Mouse (Mus musculus) colon, adult 2 months (tissue): ENCODE data around the gene Ankmy1. TPM values are rescaled to one million over a fixed set of nuclear protein-coding genes. Genes with fewer than 3 reads are reported as not detected.

Source experiments
- polyA plus RNA-seq: library from polyadenylated mRNA; depleted of rRNA; stranded (reverse); fragments of >200 nt; gene quantifications from 2 replicates; pipeline ENCODE4 v1.2.3, GENCODE M21; 2012; rRNA removed

The Ankmy1 gene
- 0.03 and 0.07 TPM in 2 replicates for polyA plus RNA-seq

GRCm38 (mm10) chr1:92902786-92903185 is at the start of gene Ankmy1:
Gene Ankmy1, minus strand, starts transcription at chr1:92902906.

GRCm38 (mm10) chr1:92950607-92951006 is 47.9 kb upstream of the Ankmy1 start, which contains the start of gene Gpr35:
Gene Gpr35, plus strand, starts transcription at chr1:92950865.

GRCm38 (mm10) chr1:92934182-92934827 is 31.6 kb upstream of the Ankmy1 start, which contains the start of gene Capn10:
Gene Capn10, plus strand, starts transcription at chr1:92934376.

GRCm38 (mm10) chr1:92910239-92910885 is 7.7 kb upstream of the Ankmy1 start, which contains the start of gene Rnpepl1:
Gene Rnpepl1, plus strand, starts transcription at chr1:92910783.

GRCm38 (mm10) chr1:92906779-92907631 is 4.3 kb upstream of the Ankmy1 start, which contains the start of gene Dusp28:
Gene Dusp28, plus strand, starts transcription at chr1:92906981.

GRCm38 (mm10) chr1:92831188-92832001 is 71.3 kb downstream of the Ankmy1 start, which contains the start of gene Gpc1:
Gene Gpc1, plus strand, starts transcription at chr1:92831645.

Other genes starting within 250 kb of the Ankmy1 start
- 23.0 and 29.9 TPM in 2 replicates for gene Gpc1, start 71.3 kb downstream of the Ankmy1 start, polyA plus RNA-seq
- 33.7 and 37.0 TPM in 2 replicates for gene Dusp28, start 4.1 kb upstream of the Ankmy1 start, polyA plus RNA-seq
- gene Rnpepl1, start 7.9 kb upstream of the Ankmy1 start, polyA plus RNA-seq: 269 and 305 TPM in 2 replicates
- 30.4 and 35.9 TPM in 2 replicates for gene Capn10, start 31.5 kb upstream of the Ankmy1 start, polyA plus RNA-seq
- gene Gpr35, start 48.0 kb upstream of the Ankmy1 start, polyA plus RNA-seq: 44.9 and 48.2 TPM in 2 replicates
- 1.1 and 13.3 TPM in 2 replicates for gene Aqp12, start 103.4 kb upstream of the Ankmy1 start, polyA plus RNA-seq
- gene Kif1a, start 199.0 kb upstream of the Ankmy1 start, polyA plus RNA-seq: 4.7 and 5.3 TPM in 2 replicates
- not detected in 2 replicates for gene Agxt, start 232.3 kb upstream of the Ankmy1 start, polyA plus RNA-seq